In the genomic region with DNA sequence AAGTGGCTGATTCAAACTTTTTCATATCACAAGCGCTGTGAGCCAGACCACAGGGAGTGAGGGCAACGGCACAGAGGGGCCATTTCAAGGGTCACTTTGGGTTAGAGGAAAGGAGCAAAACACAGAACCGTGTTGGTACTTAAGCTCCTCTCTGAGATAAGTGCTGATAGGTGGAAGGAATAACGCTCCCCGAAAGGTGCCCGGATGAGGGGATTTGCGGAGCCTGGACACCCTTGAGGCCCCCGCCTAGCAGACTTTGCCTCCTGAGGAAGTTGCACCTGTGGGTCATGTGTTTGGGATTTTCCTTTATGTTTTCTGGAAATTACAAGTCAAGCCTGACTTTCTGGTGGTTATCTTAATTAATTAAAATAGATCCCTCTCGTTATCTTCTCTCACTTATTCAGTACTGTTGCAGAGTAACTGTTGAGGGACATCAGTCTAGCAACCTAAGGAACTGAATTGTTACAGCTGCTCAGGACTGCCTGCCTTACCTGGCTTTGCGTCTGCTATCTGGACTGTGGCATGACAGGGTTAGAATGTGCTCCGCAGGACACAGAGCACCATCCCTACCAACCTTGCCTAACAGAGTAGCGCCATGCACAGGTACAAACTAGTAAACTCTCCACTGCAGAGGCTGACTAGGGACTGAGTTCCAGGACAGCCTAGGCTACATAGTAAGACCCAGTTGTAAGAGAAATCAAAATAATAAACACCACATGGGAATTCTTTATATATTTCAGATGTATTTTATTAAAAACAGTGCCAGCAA, we compare ENCODE assay signal across 18 mouse cellular contexts.
"Had no signal": no experiment of that assay in that cellular context is flagged by ENCODE, and none has a peak within 500 bp of the region (broad histone marks: within the 10 kb centered on the region; RNA-seq: fewer than 3 reads in every experiment).

No protein-coding gene starts in this region.

- H3K9ac ChIP-seq: liver, embryonic 14.5 days; liver, postnatal 0 days; lung, embryonic 15.5 days; stomach, embryonic 15.5 days had no signal

- H3K36me3 ChIP-seq: lung, embryonic 15.5 days; stomach, embryonic 15.5 days had no signal

- H3K4me2 ChIP-seq: lung, embryonic 15.5 days; stomach, embryonic 15.5 days had no signal

- H3K9me3 ChIP-seq: lung, embryonic 15.5 days; stomach, embryonic 15.5 days had no signal

- ATAC-seq: liver, postnatal 0 days had no signal

- H3K4me3 ChIP-seq: layer of hippocampus, adult 2 months; left cerebral cortex, adult 2 months; lung, embryonic 15.5 days; stomach, embryonic 15.5 days had no signal

- DNase-seq: kidney, adult 2 months; kidney, postnatal 25 days; layer of hippocampus, postnatal 36 days; liver, postnatal 0 days; lung, postnatal 10 days; lung, postnatal 36 days; midbrain, embryonic 14.5 days; right cerebral cortex, adult 18-20 months; right cerebral cortex, postnatal 14 days; right cerebral cortex, postnatal 4 days; spleen, adult 18-20 months; thymus, postnatal 25 days had no signal

- H3K27ac ChIP-seq: kidney, postnatal 0 days; layer of hippocampus, adult 2 months; left cerebral cortex, adult 2 months; liver, embryonic 14.5 days; lung, embryonic 15.5 days; stomach, embryonic 15.5 days had no signal

- H3K27me3 ChIP-seq: lung, embryonic 15.5 days; stomach, embryonic 15.5 days had no signal

- H3K4me1 ChIP-seq: lung, embryonic 15.5 days; stomach, embryonic 15.5 days had no signal
